In the genomic region with DNA sequence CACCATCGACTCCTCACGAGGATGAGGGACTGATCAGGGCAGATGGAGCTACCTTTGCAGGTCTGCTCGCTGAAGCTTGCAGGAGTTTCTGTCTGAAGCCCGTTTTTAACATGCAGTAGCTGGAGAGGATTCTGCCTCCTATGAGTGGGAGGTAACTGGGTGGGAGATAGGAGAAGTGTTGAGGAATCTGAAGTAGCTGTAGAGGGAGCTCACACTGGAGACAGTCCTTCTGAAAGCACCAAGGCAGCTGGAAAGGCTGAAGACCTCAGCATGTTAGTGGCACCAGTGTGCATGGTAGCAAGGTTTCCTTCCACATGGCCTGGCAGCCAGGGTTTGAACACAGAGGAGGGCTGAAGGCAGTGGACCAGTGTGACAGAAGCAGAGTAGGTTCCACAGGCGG, we compare ENCODE assay signal across 21 mouse cellular contexts.
A peak's percentile ranks its signal among the peaks of the same experiment; 100 is the strongest.
DNase-seq lines count a peak whose midpoint lies in the region; ATAC-seq lines count a peak whose summit lies in the region.
"Had no signal": no experiment of that assay in that cellular context is flagged by ENCODE, and none has a peak within 500 bp of the region (broad histone marks: within the 10 kb centered on the region; RNA-seq: fewer than 3 reads in every experiment).

No protein-coding gene starts in this region.

- H3K9me3 ChIP-seq in heart, embryonic 10.5 days = no peaks in the 10 kb centered on the region

- ATAC-seq in frontal cortex, adult (ENCODE audit: low TSS enrichment) = peak; percentile 80; the same call in 1 of the 2 replicates
- ATAC-seq: activated CD4-positive, CD25-positive, alpha-beta regulatory T cell, adult 4 months; CD4-positive, CD25-positive, alpha-beta regulatory T cell, adult 4 months; Patski had no signal

- no peak overlapping the region for H3K4me3 ChIP-seq in heart, embryonic 10.5 days

- WGBS in heart, embryonic 10.5 days = 74% methylated on average over 5 of the region's 5 CpGs

- H3K36me3 ChIP-seq in heart, embryonic 10.5 days = no peaks in the 10 kb centered on the region
- H3K36me3 ChIP-seq: G1E had no signal

- H3K4me1 ChIP-seq in heart, embryonic 10.5 days = no peaks in the 10 kb centered on the region

- H3K27me3 ChIP-seq in heart, embryonic 10.5 days (ENCODE audit: insufficient read depth, poor library complexity, severe bottlenecking) = no peaks in the 10 kb centered on the region

- no peak for DNase-seq in frontal cortex, postnatal 14 days (ENCODE audit: low spot score in 2 of 2)
- peak; percentile 58 for DNase-seq in heart, embryonic 10.5 days (ENCODE audit: low spot score)
- DNase-seq in heart, adult 18-20 months = no peak
- peak; percentile 59 for DNase-seq in brain, adult 2 months (ENCODE audit: low read depth, low spot score)
- no peak for DNase-seq in embryo, embryonic 10.5 days (ENCODE audit: low spot score)
- DNase-seq: adrenal gland, adult 2 months; adrenal gland, adult 8-10 months; adrenal gland, postnatal 10 days; adrenal gland, postnatal 14 days; adrenal gland, postnatal 25 days; adrenal gland, postnatal 36 days; B cell, adult 2 months; cerebellum, adult 11 months; cerebellum, adult 11-12 months; cerebellum, adult 18-20 months; cerebellum, adult 2 months had no signal

- no peak overlapping the region for H3K27ac ChIP-seq in heart, embryonic 10.5 days

Comparison
In these comparisons a context has a peak if more than half of its experiments do, and no peak if none do; other contexts are left out.
1. DNase-seq: peak in heart, embryonic 10.5 days (single experiment) and brain, adult 2 months (single experiment); none in frontal cortex, postnatal 14 days (0 of 2), heart, adult 18-20 months (0 of 2) and embryo, embryonic 10.5 days (single experiment).